Mouse (Mus musculus): Measurements from ENCODE around the gene Scamp2. TPM values are rescaled to one million over a fixed set of nuclear protein-coding genes. Genes with fewer than 3 reads are reported as not detected.

Gene Scamp2
- polyA plus RNA-seq, 1 experiment: 79.2 TPM

DNA sequence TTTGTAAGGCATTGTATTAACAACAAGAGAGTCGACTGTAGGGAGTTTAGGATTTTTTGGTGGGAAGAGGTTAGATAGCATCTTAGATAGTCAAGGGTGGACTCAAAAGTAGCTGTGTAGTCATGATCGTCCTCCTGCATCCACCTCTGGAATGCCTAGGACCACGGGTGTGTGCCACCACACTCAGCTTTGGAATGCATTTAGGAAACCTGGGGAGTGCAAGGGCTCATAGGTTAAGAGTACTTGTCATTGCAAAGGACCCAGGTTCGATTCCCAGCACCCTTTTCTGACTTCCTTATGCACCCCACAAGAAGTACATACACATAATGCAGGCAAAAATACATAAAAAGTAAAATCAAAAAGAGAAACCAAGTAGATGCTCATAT is 37.9 kb upstream of the Scamp2 start:
- Histone ChIP-seq H3K4me3 (ENCODE audit: extremely low read depth, insufficient read depth, insufficient read length) (no peak overlapping the region), H3K4me1 (ENCODE audit: control insufficient read depth, insufficient read depth, insufficient read length) (peaks cover 8% of the 10 kb centered on the region), H3K27ac (ENCODE audit: insufficient read depth, low read length) (no peak overlapping the region), H3K36me3 (ENCODE audit: control insufficient read depth, insufficient read depth, low read length) (no peaks in the 10 kb centered on the region), H3K27me3 (ENCODE audit: control insufficient read depth, insufficient read depth, low read length) (no peaks in the 10 kb centered on the region)
- TF ChIP-seq POLR2A (IDR thresholded peaks at IDR 0.05; ENCODE audit: low read depth, low read length) (no peak), CTCF (IDR thresholded peaks at IDR 0.05; ENCODE audit: extremely low read depth, insufficient read depth, insufficient read length, insufficient replicate concordance) (no peak)
- no peak for DNase-seq (ENCODE audit: low read depth in 1 of 2, low spot score in 2 of 2)
- 78% methylated on average over 4 of the region's 4 CpGs for WGBS

- no peaks in the 10 kb centered on the region for H3K27me3 ChIP-seq (ENCODE audit: control insufficient read depth, insufficient read depth, low read length)
- 60% methylated on average over 1 of the region's 1 CpGs for WGBS
- H3K4me3 ChIP-seq (ENCODE audit: extremely low read depth, insufficient read depth, insufficient read length): no peak overlapping the region
- H3K36me3 ChIP-seq (ENCODE audit: control insufficient read depth, insufficient read depth, low read length): peaks cover under 1% of the 10 kb centered on the region; the same call in 1 of the 2 replicates
- TF ChIP-seq POLR2A (IDR thresholded peaks at IDR 0.05; ENCODE audit: low read depth, low read length) (no peak), CTCF (IDR thresholded peaks at IDR 0.05; ENCODE audit: extremely low read depth, insufficient read depth, insufficient read length, insufficient replicate concordance) (no peak)
- peaks cover 8% of the 10 kb centered on the region for H3K4me1 ChIP-seq (ENCODE audit: control insufficient read depth, insufficient read depth, insufficient read length)
- H3K27ac ChIP-seq (ENCODE audit: insufficient read depth, low read length): no peak overlapping the region
- peak in 1 of 2 experiments; percentile 63 for DNase-seq (ENCODE audit: low read depth in 1 of 2, low spot score in 2 of 2)
These were observed 37.0 kb upstream of the Scamp2 start for GRCm38 (mm10) chr9:57523754-57524153.

DNA sequence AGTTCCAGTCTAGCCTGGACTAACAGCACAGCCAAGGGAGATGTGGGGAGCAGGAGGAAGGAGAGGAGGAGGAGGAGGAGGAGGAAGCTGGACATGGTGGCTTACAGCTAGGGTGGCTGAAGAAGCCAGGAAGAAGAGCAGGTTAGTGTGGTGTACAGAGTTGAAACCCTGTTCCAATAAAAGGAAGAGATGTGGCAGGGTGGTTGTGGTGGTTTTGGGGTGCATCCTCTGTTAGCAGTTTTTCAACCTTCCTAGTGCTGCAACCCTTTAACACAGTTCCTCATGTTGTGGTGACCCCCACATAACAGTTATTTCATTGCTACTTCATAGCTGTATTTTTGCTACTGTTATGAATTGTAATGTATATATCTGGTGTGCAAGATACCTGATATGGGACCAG is 36.3 kb upstream of the Scamp2 start:
- Histone ChIP-seq H3K36me3 (ENCODE audit: control insufficient read depth, insufficient read depth, low read length) (peaks cover 5% of the 10 kb centered on the region; the same call in 1 of the 2 replicates), H3K4me1 (ENCODE audit: control insufficient read depth, insufficient read depth, insufficient read length) (peaks cover 8% of the 10 kb centered on the region), H3K27ac (ENCODE audit: insufficient read depth, low read length) (0 out of 2 replicates have a peak overlapping the region, but pooled peaks have one; percentile 2), H3K27me3 (ENCODE audit: control insufficient read depth, insufficient read depth, low read length) (no peaks in the 10 kb centered on the region), H3K4me3 (ENCODE audit: extremely low read depth, insufficient read depth, insufficient read length) (no peak overlapping the region)
- no peak for TF ChIP-seq POLR2A (IDR thresholded peaks at IDR 0.05; ENCODE audit: low read depth, low read length)
- TF ChIP-seq CTCF (IDR thresholded peaks at IDR 0.05; ENCODE audit: extremely low read depth, insufficient read depth, insufficient read length, insufficient replicate concordance): no peak
- DNase-seq (ENCODE audit: low read depth in 1 of 2, low spot score in 2 of 2): no peak

DNA sequence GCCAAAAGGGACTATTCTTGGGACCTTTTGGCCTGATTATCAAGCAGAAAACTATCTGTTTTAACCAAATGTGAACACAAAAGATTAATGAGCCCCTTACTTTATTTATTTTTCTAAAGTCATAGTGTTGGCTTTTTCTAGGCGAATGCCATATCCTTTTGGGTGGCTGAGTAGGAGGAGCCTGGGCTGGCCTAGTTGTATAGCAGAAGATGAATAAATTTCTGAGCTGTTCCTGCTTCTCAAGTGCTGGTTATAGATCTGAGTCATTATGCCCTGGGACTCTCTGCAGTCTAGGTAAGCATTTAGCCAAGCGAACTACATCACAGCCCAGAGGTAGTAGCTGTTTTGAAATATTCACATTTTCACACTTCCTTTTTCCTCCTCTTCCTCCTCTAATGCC is 35.2 kb upstream of the Scamp2 start:
- H3K36me3 ChIP-seq (ENCODE audit: control insufficient read depth, insufficient read depth, low read length): peaks cover 7% of the 10 kb centered on the region
- no peak for DNase-seq (ENCODE audit: low read depth in 1 of 2, low spot score in 2 of 2)
- TF ChIP-seq CTCF (IDR thresholded peaks at IDR 0.05; ENCODE audit: extremely low read depth, insufficient read depth, insufficient read length, insufficient replicate concordance): no peak
- TF ChIP-seq POLR2A (IDR thresholded peaks at IDR 0.05; ENCODE audit: low read depth, low read length): no peak
- H3K27me3 ChIP-seq (ENCODE audit: control insufficient read depth, insufficient read depth, low read length): no peaks in the 10 kb centered on the region
- H3K27ac ChIP-seq (ENCODE audit: insufficient read depth, low read length): no peak overlapping the region
- no peak overlapping the region for H3K4me3 ChIP-seq (ENCODE audit: extremely low read depth, insufficient read depth, insufficient read length)
- peaks cover 8% of the 10 kb centered on the region for H3K4me1 ChIP-seq (ENCODE audit: control insufficient read depth, insufficient read depth, insufficient read length)
- 47% methylated on average over 2 of the region's 2 CpGs for WGBS

DNA sequence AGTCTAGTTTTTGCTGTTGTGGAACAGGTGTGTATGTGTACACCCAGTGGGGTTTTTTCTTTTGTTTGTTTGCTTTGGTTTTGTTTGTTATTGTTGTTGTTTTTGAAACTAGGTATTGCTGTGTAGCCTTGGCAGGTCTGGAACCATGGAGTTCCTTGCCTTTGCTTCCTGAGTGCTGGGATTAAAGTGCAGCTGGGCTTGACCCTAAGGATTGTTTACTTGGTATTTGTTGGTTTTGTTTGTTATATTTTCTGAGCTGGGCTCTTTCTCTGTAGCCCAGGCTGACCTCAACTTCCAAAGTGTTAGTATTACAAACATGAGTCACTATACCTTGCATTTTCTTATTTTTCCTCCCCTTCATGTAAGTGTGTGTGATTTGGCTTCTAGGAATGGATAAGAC is 34.3 kb upstream of the Scamp2 start:
- TF ChIP-seq CTCF (IDR thresholded peaks at IDR 0.05; ENCODE audit: extremely low read depth, insufficient read depth, insufficient read length, insufficient replicate concordance): no peak
- TF ChIP-seq POLR2A (IDR thresholded peaks at IDR 0.05; ENCODE audit: low read depth, low read length): no peak
- H3K27ac ChIP-seq (ENCODE audit: insufficient read depth, low read length): no peak overlapping the region
- H3K27me3 ChIP-seq (ENCODE audit: control insufficient read depth, insufficient read depth, low read length): no peaks in the 10 kb centered on the region
- peaks cover 8% of the 10 kb centered on the region for H3K4me1 ChIP-seq (ENCODE audit: control insufficient read depth, insufficient read depth, insufficient read length)
- DNase-seq (ENCODE audit: low read depth in 1 of 2, low spot score in 2 of 2): no peak
- no peak overlapping the region for H3K4me3 ChIP-seq (ENCODE audit: extremely low read depth, insufficient read depth, insufficient read length)
- peaks cover 11% of the 10 kb centered on the region for H3K36me3 ChIP-seq (ENCODE audit: control insufficient read depth, insufficient read depth, low read length)

DNA sequence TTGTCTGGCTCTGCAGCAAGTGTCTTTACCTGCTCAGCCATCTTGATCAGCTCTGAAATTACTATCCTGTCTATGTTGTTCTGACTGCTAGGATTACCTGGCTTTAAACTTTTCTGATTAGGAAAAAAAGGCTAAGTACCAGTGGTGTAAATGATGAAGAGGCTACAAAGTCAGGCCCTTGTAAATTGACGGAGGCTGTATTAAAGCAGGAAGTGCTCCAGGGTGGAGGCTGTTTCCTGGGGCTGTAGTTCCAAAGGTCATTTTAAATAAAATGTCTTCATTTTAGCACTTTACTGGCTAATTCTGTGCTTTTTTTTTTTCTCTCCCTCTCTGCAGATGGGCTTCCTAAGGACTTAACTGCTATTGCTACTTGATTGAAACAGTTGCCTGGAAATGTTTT is 28.8 kb upstream of the Scamp2 start:
- WGBS: 93% methylated on average over 1 of the region's 1 CpGs
- Histone ChIP-seq H3K27me3 (ENCODE audit: control insufficient read depth, insufficient read depth, low read length) (no peaks in the 10 kb centered on the region), H3K27ac (ENCODE audit: insufficient read depth, low read length) (no peak overlapping the region), H3K4me1 (ENCODE audit: control insufficient read depth, insufficient read depth, insufficient read length) (peaks cover 2% of the 10 kb centered on the region; the same call in 1 of the 2 replicates), H3K36me3 (ENCODE audit: control insufficient read depth, insufficient read depth, low read length) (peaks cover 17% of the 10 kb centered on the region), H3K4me3 (ENCODE audit: extremely low read depth, insufficient read depth, insufficient read length) (no peak overlapping the region)
- DNase-seq (ENCODE audit: low read depth in 1 of 2, low spot score in 2 of 2): no peak
- no peak for TF ChIP-seq CTCF (IDR thresholded peaks at IDR 0.05; ENCODE audit: extremely low read depth, insufficient read depth, insufficient read length, insufficient replicate concordance)
- TF ChIP-seq POLR2A (IDR thresholded peaks at IDR 0.05; ENCODE audit: low read depth, low read length): no peak

GRCm38 (mm10) chr9:57536362-57536761 is 24.4 kb upstream of the Scamp2 start:
- 85% methylated on average over 5 of the region's 5 CpGs for WGBS

More at GRCm38 (mm10) chr9:57536362-57536761, 24.4 kb upstream of the Scamp2 start:
- Histone ChIP-seq H3K4me3 (ENCODE audit: extremely low read depth, insufficient read depth, insufficient read length) (no peak overlapping the region), H3K27me3 (ENCODE audit: control insufficient read depth, insufficient read depth, low read length) (no peaks in the 10 kb centered on the region), H3K27ac (ENCODE audit: insufficient read depth, low read length) (no peak overlapping the region), H3K4me1 (ENCODE audit: control insufficient read depth, insufficient read depth, insufficient read length) (peaks cover 2% of the 10 kb centered on the region; the same call in 1 of the 2 replicates), H3K36me3 (ENCODE audit: control insufficient read depth, insufficient read depth, low read length) (peaks cover 8% of the 10 kb centered on the region)
- TF ChIP-seq POLR2A (IDR thresholded peaks at IDR 0.05; ENCODE audit: low read depth, low read length) (no peak), CTCF (IDR thresholded peaks at IDR 0.05; ENCODE audit: extremely low read depth, insufficient read depth, insufficient read length, insufficient replicate concordance) (no peak)
- DNase-seq (ENCODE audit: low read depth in 1 of 2, low spot score in 2 of 2): no peak

Data from spleen, adult 2 months (tissue).